Mouse (Mus musculus) G1E (cell line): ENCODE measurements around the gene Kcng4. TPM values are rescaled to one million over a fixed set of nuclear protein-coding genes. Genes with fewer than 3 reads are reported as not detected.

Source experiments
- ATAC-seq: 2 replicates; pipeline ENCODE4 v1.8.0; 2016; ENCODE audit warnings: mild to moderate bottlenecking; ENCODE audit not compliant: insufficient number of reproducible peaks, poor library complexity, low FRiP score, severe bottlenecking; ENCODE audit errors: extremely low read depth
- DNase-seq: peaks from one replicate; pipeline ENCODE4 v3.0.0; 2012; ENCODE audit warnings: low spot score
- H3K27me3 ChIP-seq: 2 replicates; pipeline ENCODE4 v1.6.1; 2012; ENCODE audit warnings: mild to moderate bottlenecking, low read length, inconsistent platforms; ENCODE audit not compliant: insufficient read depth
- H3K36me3 ChIP-seq: replicated peaks from 2 replicates; pipeline ENCODE3; 2012; ENCODE audit warnings: mild to moderate bottlenecking, inconsistent platforms
- H3K4me1 ChIP-seq: 2 replicates; pipeline ENCODE4 v1.6.1; 2012; ENCODE audit warnings: low read depth, low read length, inconsistent platforms, mixed read lengths; ENCODE audit not compliant: insufficient read depth
- H3K4me3 ChIP-seq: 2 replicates; pipeline ENCODE4 v1.5.1; 2012; ENCODE audit warnings: low read depth, mild to moderate bottlenecking, inconsistent platforms, low read length, moderate library complexity, mixed read lengths
- H3K9me3 ChIP-seq: replicated peaks from 2 replicates; pipeline ENCODE4 v1.6.1; 2012; ENCODE audit warnings: inconsistent platforms
- CTCF ChIP-seq: IDR thresholded peaks from 2 replicates; pipeline ENCODE4 v1.5.1; 2012; ENCODE audit warnings: low read depth, low read length, inconsistent platforms, mixed read lengths
- GATA1 ChIP-seq: IDR thresholded peaks from 2 replicates; pipeline ENCODE4 v1.6.1; 2012; ENCODE audit warnings: borderline replicate concordance, low read length, inconsistent platforms, mixed read lengths
- GATA2 ChIP-seq: IDR thresholded peaks from 2 replicates; pipeline ENCODE4 v1.6.1; 2012; ENCODE audit warnings: low read depth, low read length, inconsistent platforms, borderline replicate concordance
- POLR2AphosphoS5 ChIP-seq: IDR thresholded peaks from 2 replicates; pipeline ENCODE4 v1.6.1; 2012; ENCODE audit warnings: low read depth, low read length, inconsistent platforms; ENCODE audit not compliant: insufficient replicate concordance
- TAL1 ChIP-seq: conservative IDR thresholded peaks from 2 replicates; pipeline ENCODE4 v1.6.1; 2012; ENCODE audit warnings: low read depth, low read length, inconsistent platforms, mixed read lengths
- polyA plus RNA-seq: library from polyadenylated mRNA; stranded (reverse); fragments of >175 nt; gene quantifications from 2 replicates; pipeline ENCODE4 v1.2.3, GENCODE M21; 2012
- total RNA-seq, 2 experiments: library from RNA; stranded (forward) in 1 of 2; stranded (reverse) in 1 of 2; fragments of 200-1000 nt in 1 of 2; fragments of >200 nt in 1 of 2; fragmentation: Nextera tagmentation in 1 of 2; gene quantifications; 2 replicates each; pipeline ENCODE4 v1.2.3; 2014 to 2017

The Kcng4 gene
- total and polyA plus RNA-seq, 3 experiments, result 0.11 TPM; not detected in 2

DNA sequence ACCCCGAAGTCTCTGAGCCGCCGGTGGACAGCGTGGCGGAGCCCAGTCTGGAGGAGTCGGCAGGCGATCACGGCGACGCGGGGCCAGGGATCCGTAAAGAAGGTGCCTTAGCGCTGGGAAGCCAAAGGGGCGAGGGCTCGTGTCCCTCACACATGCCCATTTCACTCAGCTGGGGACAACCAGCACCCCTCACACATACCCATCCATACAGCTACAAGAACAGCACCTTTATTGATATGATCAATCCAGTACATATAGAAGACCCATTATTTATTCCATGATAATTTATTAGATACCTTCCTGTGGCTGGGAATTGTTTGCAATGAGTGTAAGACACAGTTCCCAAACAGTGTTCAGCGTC, 60.1 kb downstream of the Kcng4 start:
- Histone ChIP-seq H3K27me3 (no peaks in the 10 kb centered on the region), H3K4me1 (peaks cover 83% of the 10 kb centered on the region)
- no peak for DNase-seq

DNA sequence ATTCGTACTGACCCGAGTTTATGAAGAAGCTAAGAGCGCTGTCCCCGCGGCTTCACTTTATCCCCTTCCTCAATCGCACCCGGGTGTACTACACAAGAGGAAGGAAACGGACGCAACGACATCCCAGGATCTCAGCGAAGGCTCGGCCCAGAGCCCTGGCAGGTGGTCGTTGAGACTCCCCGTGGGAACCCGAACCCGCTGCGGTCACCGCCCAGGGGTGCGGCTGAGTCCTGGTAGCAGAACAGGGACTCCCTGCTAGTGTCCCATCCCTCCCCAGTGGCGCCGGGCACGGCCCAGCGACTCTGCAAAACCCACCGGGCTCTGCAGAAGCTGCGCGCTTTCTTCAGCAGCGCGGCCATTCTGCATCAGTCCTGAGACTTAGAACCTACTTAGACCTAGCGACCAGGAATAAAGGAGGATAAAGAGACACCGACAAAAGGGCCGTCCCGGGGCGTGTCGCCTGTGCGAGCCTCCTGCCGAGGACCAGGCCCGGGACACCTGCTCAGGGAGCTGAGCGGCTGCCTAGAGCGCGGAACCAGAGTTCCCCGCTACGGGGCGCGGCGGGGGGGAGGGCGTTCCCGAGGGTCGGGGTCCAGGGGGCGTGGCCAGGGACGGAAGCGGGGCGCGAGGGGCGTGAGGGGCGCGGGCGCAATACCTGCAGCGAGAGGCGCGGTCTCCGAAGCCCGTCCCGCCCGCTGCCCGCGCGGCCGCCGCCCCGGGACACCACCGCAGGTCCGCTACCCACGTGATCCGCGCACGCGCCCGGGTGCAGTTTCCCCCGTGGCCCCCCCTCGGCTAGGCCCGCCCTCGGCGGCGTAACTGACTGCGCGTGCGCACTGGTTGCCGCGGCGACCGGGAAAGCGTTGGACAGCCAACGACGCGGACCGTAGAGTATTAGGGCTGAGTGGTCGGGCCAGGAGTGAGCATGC, 60.8 kb downstream of the Kcng4 start, which contains the start of the genes Hsdl1 and Dnaaf1:
Gene Hsdl1, minus strand, starts transcription at position 747 of the 929 bp plus-strand sequence.
Gene Dnaaf1, plus strand, starts transcription at position 799 of the 929 bp plus-strand sequence.
- Histone ChIP-seq H3K36me3 (peaks cover 35% of the 10 kb centered on the region), H3K4me1 (peaks cover 82% of the 10 kb centered on the region)
- peak; percentile 36 for ATAC-seq

More for the DNA sequence above, 60.1 kb downstream of the Kcng4 start:
- peak overlapping the region; percentile 85 for H3K4me3 ChIP-seq
- no peak for TF ChIP-seq POLR2AphosphoS5
- no peak for TF ChIP-seq GATA1
- no peak for TF ChIP-seq TAL1
- TF ChIP-seq GATA2, result no peak
- TF ChIP-seq CTCF, result no peak
- H3K9me3 ChIP-seq, result no peaks in the 10 kb centered on the region
- peaks cover 28% of the 10 kb centered on the region for H3K36me3 ChIP-seq
- no peak for ATAC-seq

More for the DNA sequence above, 60.8 kb downstream of the Kcng4 start, which contains the start of the genes Hsdl1 and Dnaaf1:
- no peaks in the 10 kb centered on the region for H3K27me3 ChIP-seq
- no peak for TF ChIP-seq TAL1
- TF ChIP-seq GATA2, result no peak
- TF ChIP-seq POLR2AphosphoS5, result no peak
- TF ChIP-seq CTCF, result no peak
- TF ChIP-seq GATA1, result no peak
- H3K4me3 ChIP-seq, result peak within 1 kb of the TSS; percentile 85
- DNase-seq, result peak; percentile 92
- H3K9me3 ChIP-seq, result no peaks in the 10 kb centered on the region

Other genes starting within 250 kb of the Kcng4 start
- gene Mlycd, start 240.8 kb downstream of the Kcng4 start, total RNA-seq (2014; fragmentation: Nextera tagmentation), result 4.1 and 7.7 TPM in 2 replicates
- 10.5 and 14.8 TPM in 2 replicates for gene Mlycd, start 240.8 kb downstream of the Kcng4 start, total RNA-seq (2017)
- 16.7 and 20.1 TPM in 2 replicates for gene Mlycd, start 240.8 kb downstream of the Kcng4 start, polyA plus RNA-seq
- not detected in 2 replicates for gene Osgin1, start 201.6 kb downstream of the Kcng4 start, total RNA-seq (2014; fragmentation: Nextera tagmentation)
- 0.17 and 0.49 TPM in 2 replicates for gene Osgin1, start 201.6 kb downstream of the Kcng4 start, total RNA-seq (2017)
- 0.08 and 0.10 TPM in 2 replicates for gene Osgin1, start 201.6 kb downstream of the Kcng4 start, polyA plus RNA-seq
- not detected in 2 replicates for gene Necab2, start 189.0 kb downstream of the Kcng4 start, total RNA-seq (2014; fragmentation: Nextera tagmentation)
- gene Necab2, start 189.0 kb downstream of the Kcng4 start, total RNA-seq (2017), result 0.06 TPM in 1 of 2 replicates, not detected in the other
- gene Necab2, start 189.0 kb downstream of the Kcng4 start, polyA plus RNA-seq, result not detected in 2 replicates
- gene Slc38a8, start 134.0 kb downstream of the Kcng4 start, total RNA-seq (2014; fragmentation: Nextera tagmentation), result not detected in 2 replicates
- 0.06 and 0.11 TPM in 2 replicates for gene Slc38a8, start 134.0 kb downstream of the Kcng4 start, total RNA-seq (2017)
- not detected in 2 replicates for gene Slc38a8, start 134.0 kb downstream of the Kcng4 start, polyA plus RNA-seq
- gene Mbtps1, start 76.9 kb downstream of the Kcng4 start, total RNA-seq (2014; fragmentation: Nextera tagmentation), result 80.9 and 98.7 TPM in 2 replicates
- gene Mbtps1, start 76.9 kb downstream of the Kcng4 start, total RNA-seq (2017), result 37.3 and 40.2 TPM in 2 replicates
- gene Mbtps1, start 76.9 kb downstream of the Kcng4 start, polyA plus RNA-seq, result 107 and 108 TPM in 2 replicates
- gene Hsdl1, start 60.5 kb downstream of the Kcng4 start, total RNA-seq (2014; fragmentation: Nextera tagmentation), result 19.3 and 22.7 TPM in 2 replicates
- 56.7 and 58.0 TPM in 2 replicates for gene Hsdl1, start 60.5 kb downstream of the Kcng4 start, total RNA-seq (2017)
- 38.7 and 42.2 TPM in 2 replicates for gene Hsdl1, start 60.5 kb downstream of the Kcng4 start, polyA plus RNA-seq
- not detected in 2 replicates for gene Dnaaf1, start 60.4 kb downstream of the Kcng4 start, total RNA-seq (2014; fragmentation: Nextera tagmentation)
- 0.11 and 0.12 TPM in 2 replicates for gene Dnaaf1, start 60.4 kb downstream of the Kcng4 start, total RNA-seq (2017)
- 0.10 and 0.17 TPM in 2 replicates for gene Dnaaf1, start 60.4 kb downstream of the Kcng4 start, polyA plus RNA-seq
- 6.6 and 7.1 TPM in 2 replicates for gene Taf1c, start 30.5 kb downstream of the Kcng4 start, total RNA-seq (2014; fragmentation: Nextera tagmentation)
- 7.7 and 8.7 TPM in 2 replicates for gene Taf1c, start 30.5 kb downstream of the Kcng4 start, total RNA-seq (2017)
- gene Taf1c, start 30.5 kb downstream of the Kcng4 start, polyA plus RNA-seq, result 53.2 and 65.0 TPM in 2 replicates
- not detected in 2 replicates for gene Adad2, start 22.9 kb downstream of the Kcng4 start, total RNA-seq (2014; fragmentation: Nextera tagmentation)
- not detected in 2 replicates for gene Adad2, start 22.9 kb downstream of the Kcng4 start, total RNA-seq (2017)
- not detected in 2 replicates for gene Adad2, start 22.9 kb downstream of the Kcng4 start, polyA plus RNA-seq
- gene Wfdc1, start 30.7 kb upstream of the Kcng4 start, total RNA-seq (2014; fragmentation: Nextera tagmentation), result not detected in 2 replicates
- not detected in 2 replicates for gene Wfdc1, start 30.7 kb upstream of the Kcng4 start, total RNA-seq (2017)
- not detected in 2 replicates for gene Wfdc1, start 30.7 kb upstream of the Kcng4 start, polyA plus RNA-seq
- not detected in 2 replicates for gene Atp2c2, start 64.3 kb upstream of the Kcng4 start, total RNA-seq (2014; fragmentation: Nextera tagmentation)
- gene Atp2c2, start 64.3 kb upstream of the Kcng4 start, total RNA-seq (2017), result not detected in 2 replicates
- not detected in 2 replicates for gene Atp2c2, start 64.3 kb upstream of the Kcng4 start, polyA plus RNA-seq
- gene Tldc1, start 142.7 kb upstream of the Kcng4 start, total RNA-seq (2014; fragmentation: Nextera tagmentation), result 6.6 and 8.1 TPM in 2 replicates
- 10.7 TPM in 2 replicates for gene Tldc1, start 142.7 kb upstream of the Kcng4 start, total RNA-seq (2017)
- 7.2 and 8.4 TPM in 2 replicates for gene Tldc1, start 142.7 kb upstream of the Kcng4 start, polyA plus RNA-seq
- 13.5 and 23.9 TPM in 2 replicates for gene Cotl1, start 204.9 kb upstream of the Kcng4 start, total RNA-seq (2014; fragmentation: Nextera tagmentation)
- gene Cotl1, start 204.9 kb upstream of the Kcng4 start, total RNA-seq (2017), result 60.6 and 63.4 TPM in 2 replicates
- 69.2 and 72.5 TPM in 2 replicates for gene Cotl1, start 204.9 kb upstream of the Kcng4 start, polyA plus RNA-seq
- gene Klhl36, start 226.6 kb upstream of the Kcng4 start, total RNA-seq (2014; fragmentation: Nextera tagmentation), result 3.9 and 4.0 TPM in 2 replicates
- gene Klhl36, start 226.6 kb upstream of the Kcng4 start, total RNA-seq (2017), result 8.7 and 9.6 TPM in 2 replicates
- gene Klhl36, start 226.6 kb upstream of the Kcng4 start, polyA plus RNA-seq, result 7.3 and 8.0 TPM in 2 replicates